Mouse (Mus musculus) hematopoietic stem cell, adult 5-6 weeks (primary cell): ENCODE results near the gene Ccdc155. TPM values are rescaled to one million over a fixed set of nuclear protein-coding genes. Genes with fewer than 3 reads are reported as not detected.

Source experiments
- ATAC-seq, 2 experiments: fragments of 125-278 bp in 1 of 2; replicated peaks in 1 of 2; 2 replicates each; pipeline ENCODE4 v1.8.0; 2016 to 2017; ENCODE audit warnings: inconsistent platforms in 2 of 2, mild to moderate bottlenecking in 2 of 2, moderate number of reproducible peaks in 2 of 2, low read depth in 1 of 2, moderate TSS enrichment in 1 of 2; ENCODE audit not compliant: low FRiP score in 2 of 2, poor library complexity in 2 of 2, severe bottlenecking in 2 of 2, insufficient read depth in 1 of 2, low TSS enrichment in 1 of 2
- total RNA-seq: library from RNA; stranded (forward); fragments of 172-1452, 232-1000 nt; gene quantifications from 2 replicates; pipeline ENCODE4 v1.2.3, GENCODE M21; 2017

Ccdc155 gene
- total RNA-seq, 1 experiment from 2014 or later = 0.60 TPM

DNA sequence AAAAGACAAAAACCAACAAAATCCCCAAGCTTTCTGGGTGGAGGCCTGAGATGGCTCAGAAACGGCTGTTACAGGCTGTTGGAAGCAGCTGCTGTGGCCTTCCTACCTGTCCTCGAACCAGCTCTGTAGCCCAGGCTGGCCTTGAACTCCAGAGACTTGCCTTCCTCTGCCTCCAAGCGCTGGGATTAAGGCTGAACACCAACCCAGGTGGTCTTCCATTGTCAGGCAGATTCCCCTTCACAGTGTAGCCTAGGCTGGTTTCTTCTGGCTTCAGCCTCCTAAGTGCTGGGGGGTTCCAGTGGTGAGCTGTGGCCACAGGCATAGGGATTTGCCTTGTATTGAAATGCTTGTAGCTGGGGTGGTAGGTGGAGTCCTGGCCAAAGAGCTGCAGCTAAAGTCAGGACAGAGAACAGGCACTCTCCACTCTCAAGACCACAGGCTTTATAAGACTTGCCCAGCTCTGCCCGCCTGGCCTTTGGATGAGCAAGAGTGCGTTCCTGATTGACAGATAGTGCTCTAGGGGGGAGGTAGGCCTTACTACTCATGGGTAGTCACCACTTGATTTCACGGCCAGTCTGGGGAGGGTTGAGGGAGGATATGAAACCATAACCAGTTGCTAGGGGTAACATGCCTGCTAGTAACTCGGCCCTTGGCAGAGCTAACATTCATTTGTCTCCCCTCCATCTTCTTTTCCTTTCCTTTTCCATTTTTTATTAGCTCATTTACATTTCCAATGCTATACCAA, 24.9 kb upstream of the Ccdc155 start:
- ATAC-seq = no peak

DNA sequence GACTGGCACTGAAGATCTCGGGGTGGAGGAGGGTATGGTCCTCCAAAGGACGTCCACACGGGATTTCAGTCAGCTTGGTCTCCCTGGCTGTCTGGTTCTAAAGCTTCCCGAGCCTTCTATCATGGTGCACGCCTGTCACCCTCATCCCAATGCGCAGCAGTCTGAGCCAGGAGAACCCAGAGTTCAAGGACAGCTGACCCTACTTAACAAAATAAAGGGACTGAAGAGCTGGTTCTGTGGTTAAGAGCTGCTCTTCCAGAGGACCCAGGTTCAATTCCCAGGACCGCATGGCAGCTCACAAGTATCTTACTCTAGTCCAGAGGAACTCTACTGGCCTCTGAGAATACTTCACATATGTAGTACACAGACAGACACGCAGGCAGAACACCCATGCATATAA, 24.4 kb upstream of the Ccdc155 start:
- no peak for ATAC-seq

DNA sequence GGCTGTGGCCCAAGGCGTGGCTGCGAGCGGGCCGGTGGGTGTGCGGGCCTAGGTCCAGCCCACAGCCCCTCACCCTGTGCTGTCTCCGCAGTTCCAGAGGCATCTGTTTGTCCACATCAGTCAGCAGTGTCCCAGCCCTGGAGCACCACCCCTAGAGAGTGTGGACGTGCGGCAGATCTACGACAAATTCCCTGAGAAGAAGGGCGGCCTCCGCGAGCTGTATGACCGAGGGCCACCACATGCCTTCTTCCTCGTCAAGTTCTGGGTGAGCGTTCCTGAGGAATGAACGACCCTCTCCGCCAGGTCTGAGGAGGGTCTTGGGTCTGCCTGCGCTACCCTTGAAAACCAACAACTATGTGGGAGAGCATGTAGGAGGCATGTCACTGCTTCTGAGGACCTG, 23.9 kb upstream of the Ccdc155 start:
- ATAC-seq = no peak

DNA sequence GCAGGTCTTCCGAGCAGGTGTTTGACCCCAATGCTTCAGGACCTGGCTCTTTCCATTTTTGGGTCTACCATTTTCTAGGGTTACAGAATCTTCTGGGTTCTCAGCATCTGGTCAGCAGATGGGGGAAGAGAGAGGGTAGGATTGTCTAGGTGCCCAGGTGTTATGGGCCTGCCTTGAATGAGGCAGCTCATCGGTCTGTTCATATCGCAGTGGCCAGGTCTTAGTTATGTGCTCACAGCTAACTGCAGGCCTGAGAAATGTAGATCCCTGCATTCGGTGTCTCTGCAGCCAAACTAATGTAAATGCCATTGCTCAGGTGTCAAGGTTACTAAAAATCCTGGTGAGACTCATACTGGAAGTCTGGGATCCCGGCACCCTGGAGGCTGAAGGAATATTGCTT, 21.7 kb upstream of the Ccdc155 start:
- no peak for ATAC-seq

DNA sequence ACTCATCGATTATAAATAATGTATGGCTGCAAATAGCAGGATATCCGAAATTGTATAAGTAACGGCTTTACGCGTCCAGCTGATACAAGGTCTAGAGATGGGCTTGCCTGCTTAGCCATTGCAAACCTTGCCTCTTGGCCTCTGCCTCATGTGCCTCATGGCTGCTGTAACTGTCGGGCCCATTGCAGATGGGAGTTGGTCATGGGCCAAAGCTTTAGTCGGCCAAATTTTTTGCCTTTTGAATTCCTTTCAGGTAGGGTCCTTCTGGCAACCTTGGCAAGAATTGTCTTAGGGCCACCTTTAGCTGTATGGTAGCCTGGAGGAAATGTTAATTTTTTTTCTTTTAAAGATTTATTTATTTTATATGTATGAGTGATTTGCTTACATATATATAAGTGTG, 20.1 kb upstream of the Ccdc155 start:
- no peak for ATAC-seq

DNA sequence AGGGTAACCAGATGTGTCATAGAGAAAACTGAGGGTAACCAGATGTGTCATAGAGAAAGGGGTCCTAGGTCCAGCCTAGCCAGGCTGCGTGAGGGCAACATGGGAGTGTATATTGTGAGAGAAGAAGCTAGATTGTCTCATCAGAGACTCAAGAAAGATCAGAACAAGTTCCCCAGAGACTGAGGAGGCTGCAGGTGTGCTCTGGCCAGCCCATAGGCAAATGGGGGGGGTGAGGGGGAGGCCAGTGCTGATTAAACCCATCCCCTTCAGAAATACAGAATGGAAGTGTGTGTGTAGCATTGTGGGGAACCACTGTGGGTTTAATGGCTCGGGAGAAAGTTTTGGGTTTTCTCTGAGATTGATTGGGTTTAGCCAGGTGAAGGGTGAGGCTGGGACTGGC, 17.0 kb upstream of the Ccdc155 start:
- no peak for ATAC-seq

DNA sequence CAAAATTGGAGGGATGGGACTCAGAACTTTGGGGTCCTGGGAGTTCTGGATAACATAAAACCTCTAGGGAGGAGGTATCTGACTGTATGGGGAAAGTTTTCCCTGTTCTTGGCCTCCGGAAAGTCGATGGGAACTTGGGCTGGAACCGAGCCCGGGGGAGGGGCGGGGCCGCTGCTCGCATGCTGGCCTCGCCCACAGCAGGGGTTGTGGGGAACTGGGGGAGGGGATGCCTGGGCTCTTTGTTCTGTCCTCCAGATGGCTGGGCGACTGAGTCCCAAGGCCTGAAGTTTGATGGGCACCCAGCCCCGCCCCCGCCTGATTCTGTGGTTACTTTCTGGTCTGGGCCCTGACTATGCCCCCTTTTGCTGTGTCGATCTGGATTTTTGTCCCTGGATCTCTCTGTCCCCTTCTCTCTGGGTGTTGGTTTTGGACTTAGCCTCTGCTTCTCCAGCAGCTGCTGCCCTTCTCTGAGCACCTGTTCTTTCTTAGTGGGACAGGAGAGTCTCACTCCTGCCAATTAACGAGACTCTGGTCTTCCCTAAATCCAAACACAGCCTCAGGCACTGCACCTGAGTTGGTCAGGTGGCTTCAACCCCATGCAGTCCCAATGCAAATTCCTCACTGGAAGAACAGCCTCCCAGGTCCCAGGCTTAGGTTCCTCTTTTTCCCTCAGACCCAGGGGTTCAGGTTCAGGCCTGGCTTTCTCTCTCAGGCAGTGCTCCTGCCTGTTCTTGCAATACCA, 11.9 kb upstream of the Ccdc155 start:
- peak in 1 of 2 experiments; percentile 19; a peak in 2 of 4 replicates for ATAC-seq

DNA sequence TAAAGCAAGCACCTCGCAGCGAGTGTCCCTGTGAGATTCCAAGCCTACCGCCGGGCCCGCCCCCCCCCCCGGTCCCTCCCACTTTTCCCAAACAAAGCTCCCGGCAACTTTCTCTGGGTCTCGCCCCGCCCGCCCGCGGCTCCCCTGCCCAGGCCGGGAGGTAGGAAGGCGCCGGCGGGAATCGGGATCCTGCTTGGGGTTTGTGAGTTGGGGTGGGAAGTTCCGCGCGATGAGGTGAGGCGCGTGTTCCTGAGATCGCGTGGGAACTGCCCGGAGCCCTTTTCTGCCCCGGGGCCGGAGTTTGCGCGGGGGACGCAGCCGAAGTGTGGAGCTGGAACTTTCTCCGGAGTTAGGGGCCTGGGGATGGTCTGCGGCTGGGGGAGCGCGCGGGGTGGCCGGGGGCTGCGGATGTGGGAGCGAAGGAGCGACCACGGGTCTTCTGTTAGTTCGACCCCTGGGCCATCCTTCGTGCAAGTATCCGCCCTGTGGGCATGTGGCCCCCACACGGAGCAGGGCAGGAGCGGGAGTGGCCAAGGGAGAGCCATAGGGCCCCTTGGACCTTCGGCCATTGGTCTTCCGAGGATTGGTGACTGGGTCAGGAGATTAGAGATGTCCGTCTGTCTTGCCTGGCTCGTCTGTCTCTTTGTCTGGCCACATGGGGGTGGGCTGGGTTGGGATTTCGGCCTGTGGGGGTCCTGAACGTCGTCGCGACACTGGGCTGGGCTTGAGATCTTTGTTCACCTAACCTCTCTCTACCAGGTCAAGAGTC, 11.2 kb upstream of the Ccdc155 start, which contains the start of gene Tead2:
Tead2 (plus strand) TSS at position 81 of the 769 bp plus-strand sequence.
- ATAC-seq = no peak

DNA sequence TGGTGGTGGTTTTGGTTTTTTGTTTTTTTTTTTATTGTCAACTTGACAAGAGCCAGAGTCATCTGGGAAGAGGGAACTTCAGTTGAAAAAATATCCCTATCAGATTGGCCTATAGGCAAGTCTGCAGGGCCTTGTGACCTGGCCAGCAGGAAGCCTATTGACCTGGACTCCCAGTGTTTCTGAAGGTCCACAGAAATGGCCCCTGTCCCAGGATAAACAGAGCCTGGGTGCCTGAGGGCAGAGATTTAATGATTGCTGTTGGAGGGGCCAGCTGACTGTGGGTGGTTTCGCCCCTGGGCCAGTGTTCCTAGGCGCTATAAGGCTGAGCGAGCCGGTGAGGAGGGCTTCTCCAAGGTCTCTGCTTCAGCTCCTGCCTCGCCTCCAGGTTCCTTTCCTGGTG, 9.0 kb upstream of the Ccdc155 start:
- ATAC-seq = no peak

DNA sequence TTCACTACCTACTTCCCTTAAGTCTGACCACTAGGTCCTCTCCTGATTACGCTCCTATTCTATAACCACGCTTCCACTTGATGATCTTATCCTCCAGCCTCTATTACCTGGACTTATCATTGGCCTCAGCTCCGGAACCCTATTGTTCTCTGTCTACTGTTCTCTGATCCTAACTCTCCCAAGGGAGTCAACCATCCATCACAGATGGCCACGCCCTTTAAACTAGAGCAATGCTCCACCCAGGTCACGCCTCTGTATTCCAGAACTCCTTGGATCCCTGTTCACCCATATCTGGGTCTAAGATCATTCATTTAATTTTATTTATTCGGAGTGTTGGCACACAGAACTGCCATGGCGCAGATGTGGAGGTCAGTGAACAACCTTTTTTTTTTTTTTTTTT, 7.7 kb upstream of the Ccdc155 start:
- no peak for ATAC-seq

DNA sequence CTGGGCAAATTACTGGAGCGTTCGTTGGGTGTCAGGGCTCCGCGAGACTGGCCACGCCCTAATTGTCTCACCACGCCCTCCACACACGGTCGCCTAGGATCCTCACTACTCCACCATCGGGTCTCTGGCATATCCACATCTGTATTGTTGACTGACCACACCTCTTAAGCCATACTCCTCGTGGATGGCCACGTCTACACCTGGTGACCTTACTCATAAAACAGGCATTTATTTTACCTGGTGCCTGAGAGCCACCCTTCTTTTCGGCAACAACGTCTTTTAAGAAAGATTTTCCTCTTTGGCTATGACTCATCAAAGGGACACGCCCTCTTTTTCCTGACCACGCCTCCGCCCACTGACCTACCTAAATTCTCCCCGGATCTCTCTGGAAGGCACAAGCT, 7.2 kb upstream of the Ccdc155 start, which contains the start of gene Dkkl1:
Dkkl1 (minus strand) TSS at position 297 of the 401 bp plus-strand sequence.
- peak; percentile 72 to 80 for ATAC-seq

DNA sequence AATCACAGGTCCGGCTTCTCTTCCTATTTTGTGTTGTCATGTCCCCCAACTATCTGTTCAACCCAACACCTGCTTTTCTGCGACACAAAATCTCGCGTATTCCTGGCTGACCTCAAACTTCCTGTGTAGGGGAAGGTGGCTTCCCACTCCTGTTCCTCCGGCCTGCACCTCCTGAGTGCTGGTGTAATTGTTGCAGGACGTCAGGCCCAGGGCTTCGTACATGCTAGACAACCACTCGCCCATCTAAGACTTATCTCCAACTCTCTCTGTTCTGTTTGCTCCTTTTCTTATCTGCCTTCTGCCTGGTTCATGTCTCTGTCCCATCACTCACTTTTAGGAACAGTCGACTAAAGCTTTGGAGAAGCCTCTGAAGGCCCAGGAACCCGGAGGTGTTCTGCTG, 6.4 kb upstream of the Ccdc155 start:
- ATAC-seq = 0 out of 4 replicates have a peak, but pooled peaks of 1 of the 2 experiments have one; percentile 20

DNA sequence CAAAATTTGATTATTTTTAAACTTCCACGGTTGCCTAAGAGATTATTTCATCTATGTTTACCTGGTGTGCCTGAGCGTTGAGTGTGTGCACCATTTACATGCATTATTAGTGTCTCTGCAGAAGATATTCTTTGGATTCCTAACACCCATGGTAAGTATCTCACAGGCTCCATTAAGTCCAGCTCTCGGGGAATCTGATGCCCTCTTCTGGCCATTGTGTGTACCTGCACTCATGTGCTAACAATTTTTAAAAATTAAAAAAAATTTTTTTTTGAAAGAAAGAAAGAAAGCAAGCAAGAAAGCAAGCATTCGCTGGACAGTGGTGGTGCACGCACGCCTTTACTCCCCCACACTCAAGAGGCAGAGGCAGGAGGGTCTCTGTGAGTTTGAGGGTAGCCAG, 3.6 kb upstream of the Ccdc155 start:
- no peak for ATAC-seq

DNA sequence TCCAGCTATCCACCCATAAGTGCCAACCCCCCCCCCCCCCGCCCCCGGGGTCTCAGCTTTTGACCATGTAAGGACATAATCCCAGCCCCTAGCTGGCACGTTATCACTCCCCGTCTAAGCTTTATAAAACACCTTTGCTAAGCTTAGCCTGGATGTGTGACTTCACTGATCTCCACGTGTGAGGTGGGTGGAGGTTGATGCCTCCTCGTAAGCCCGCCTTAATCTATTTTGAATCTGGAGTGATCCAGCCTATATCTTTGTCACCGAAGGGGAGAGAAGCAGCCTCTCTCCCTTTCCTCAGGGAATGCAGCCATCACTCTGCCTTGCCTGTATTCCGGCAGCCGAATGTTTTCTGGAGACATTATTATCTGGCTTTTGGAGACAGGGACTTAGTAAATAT, 2.0 kb downstream of the Ccdc155 start:
- no peak for ATAC-seq

DNA sequence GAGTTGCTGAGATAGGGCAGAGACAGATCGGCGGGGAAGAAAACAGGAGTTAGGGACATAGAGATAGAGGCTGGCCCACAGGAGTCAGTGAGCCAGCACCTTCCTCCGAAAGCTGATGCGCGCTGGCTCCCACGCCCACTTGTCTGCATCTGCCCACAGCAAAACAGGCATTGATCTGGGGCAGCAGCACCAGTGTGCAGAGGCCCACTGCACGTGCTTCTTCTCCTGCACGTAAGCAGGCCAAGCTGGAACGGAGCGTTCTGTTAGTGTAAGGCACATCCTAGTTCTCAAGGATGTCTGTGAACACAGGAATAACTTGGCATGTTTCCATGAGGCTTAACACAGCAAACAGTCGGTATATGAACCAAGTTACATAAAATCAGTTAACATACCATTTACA, 5.7 kb downstream of the Ccdc155 start:
- no peak for ATAC-seq

DNA sequence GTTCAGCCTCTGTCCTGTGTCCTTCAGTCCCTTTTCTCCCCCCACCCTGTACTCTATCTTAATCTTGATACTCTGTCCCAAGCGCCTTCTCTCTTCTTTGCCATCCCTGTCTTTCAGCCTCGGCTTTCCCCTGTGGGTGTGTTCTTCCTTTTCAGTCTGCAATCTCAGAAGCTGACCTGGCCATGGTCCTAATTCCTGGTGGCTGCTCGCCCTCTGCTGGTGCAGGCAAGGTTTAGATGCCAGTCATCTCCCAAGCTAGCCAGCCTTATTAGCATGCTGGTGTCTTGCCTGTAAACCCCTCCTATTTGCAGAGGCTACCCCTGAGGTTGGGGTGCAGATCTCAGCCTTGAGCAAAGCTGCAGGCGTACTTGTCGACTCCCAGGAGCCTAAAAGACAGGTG, 6.3 kb downstream of the Ccdc155 start:
- peak; percentile 63 to 76; a peak in 2 of 4 replicates for ATAC-seq

DNA sequence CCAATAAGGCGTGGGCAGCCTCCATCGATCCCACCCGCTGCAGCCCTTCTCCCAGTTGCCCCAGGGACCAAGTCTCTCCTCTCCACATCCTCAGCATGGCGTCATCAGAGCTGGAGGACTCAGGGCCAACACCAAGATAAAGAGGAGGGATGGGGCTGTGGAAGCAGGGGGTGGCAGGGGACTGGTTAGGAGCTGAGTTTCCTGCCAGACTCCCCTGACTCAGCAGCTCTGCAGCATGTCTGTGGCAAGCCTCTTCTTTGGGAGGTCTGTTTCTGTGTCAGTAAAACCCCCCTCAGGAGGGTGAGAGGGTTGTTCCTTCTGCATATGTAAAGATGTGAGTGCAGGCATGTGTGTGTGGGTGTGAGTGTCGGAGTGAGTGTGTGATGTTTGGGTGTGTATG, 7.7 kb downstream of the Ccdc155 start:
- 0 out of 4 replicates have a peak, but pooled peaks of 1 of the 2 experiments have one; percentile 9 for ATAC-seq

DNA sequence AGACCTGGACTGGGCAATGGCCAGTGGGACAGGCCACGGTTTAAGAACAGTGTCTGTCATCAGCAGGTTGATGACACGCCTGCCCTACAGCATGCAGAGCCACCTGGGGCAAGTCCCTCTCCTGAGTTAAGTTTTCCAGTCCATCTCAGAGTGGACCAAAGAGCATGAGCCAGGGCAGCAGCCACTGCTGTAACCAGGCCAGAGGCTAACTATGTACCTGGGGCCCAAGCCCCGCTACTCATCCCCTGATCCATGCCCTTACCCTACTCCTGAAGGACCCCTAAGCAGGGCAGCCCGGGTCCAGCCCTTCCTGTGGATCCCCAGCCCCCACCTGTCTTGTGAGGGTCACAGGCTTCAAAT, 8.5 kb downstream of the Ccdc155 start:
- ATAC-seq = no peak
